Mouse (Mus musculus): ENCODE results near the gene Plin5.

DNA sequence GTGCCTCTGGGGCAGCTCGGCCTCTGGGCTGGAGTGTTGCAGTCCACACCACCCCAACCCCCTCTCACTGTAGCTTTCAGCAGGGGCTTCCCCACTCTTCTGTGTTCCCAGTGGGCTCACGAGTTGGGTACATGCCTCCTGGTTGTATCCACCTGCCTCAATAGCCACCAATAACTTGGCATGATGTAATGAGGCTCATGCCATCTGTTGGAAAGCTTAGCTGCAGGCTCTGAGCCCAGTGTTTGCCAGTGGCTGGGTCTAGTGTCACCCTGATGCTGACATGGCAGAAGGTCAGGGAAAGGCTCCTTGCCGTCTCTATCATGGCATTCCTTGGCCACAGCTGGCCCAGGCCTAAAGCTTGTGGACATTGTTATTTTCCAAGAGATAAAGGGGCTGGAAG, 16.6 kb downstream of the Plin5 start:
- TF ChIP-seq MYOG (IDR thresholded peaks at IDR 0.05; ENCODE audit: control insufficient read depth in 1 of 3, insufficient read depth in 1 of 3, insufficient read length in 2 of 3, low read depth in 2 of 3) (no peak), TCF12 (IDR thresholded peaks at IDR 0.05; ENCODE audit: insufficient read depth, poor library complexity, severe bottlenecking) (no peak), POLR2A (IDR thresholded peaks at IDR 0.05; ENCODE audit: insufficient read length, low read depth) (no peak), E2F4 (IDR thresholded peaks at IDR 0.05; ENCODE audit: insufficient read depth) (no peak)
